Mouse (Mus musculus): ENCODE results near the gene 1700014D04Rik. TPM values are rescaled to one million over a fixed set of nuclear protein-coding genes. Genes with fewer than 3 reads are reported as not detected.
"Not testable (repeated sequence)": the region's sequence is repeated elsewhere in the genome, so short reads cannot be mapped to it uniquely, and the experiment has no call there.

1700014D04Rik gene
- polyA plus RNA-seq, 1 experiment: 0.28 TPM

DNA sequence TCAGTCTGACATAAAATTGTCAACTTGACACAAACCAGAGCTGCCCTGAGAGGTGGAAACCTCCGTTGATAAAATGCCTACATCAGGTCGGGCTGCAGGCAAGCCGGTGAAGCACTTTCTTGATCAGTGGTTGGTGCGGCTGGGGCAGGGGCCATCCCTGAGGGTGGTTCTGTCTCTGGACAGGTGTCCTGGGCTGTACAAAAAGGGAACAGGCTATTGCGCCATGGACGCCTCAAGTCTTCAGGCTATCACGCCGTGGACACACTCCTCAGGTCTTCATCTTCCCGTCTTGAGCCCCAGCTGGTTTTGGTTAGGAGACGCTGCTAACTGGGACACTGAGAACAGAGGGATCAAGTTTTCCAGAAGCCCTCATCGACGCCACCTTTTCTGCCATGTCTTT, 3.8 kb upstream of the 1700014D04Rik start:
- Histone ChIP-seq H3K27ac (ENCODE audit: insufficient read depth, low read length) (no peak overlapping the region), H3K4me3 (replicated peaks; ENCODE audit: insufficient read depth, low read depth, low read length) (no peak overlapping the region), H3K4me1 (ENCODE audit: control insufficient read depth, insufficient read depth, low read length) (peaks cover 8% of the 10 kb centered on the region), H3K27me3 (ENCODE audit: control insufficient read depth, insufficient read depth, low read length) (no peaks in the 10 kb centered on the region)
- TF ChIP-seq CTCF (IDR thresholded peaks at IDR 0.05; ENCODE audit: borderline replicate concordance, insufficient read depth, low read depth, low read length) (no peak), POLR2A (IDR thresholded peaks at IDR 0.05; ENCODE audit: borderline replicate concordance, insufficient read depth, low read length) (no peak)
- no peak for DNase-seq
- 90% methylated on average over 12 of the region's 12 CpGs for WGBS

DNA sequence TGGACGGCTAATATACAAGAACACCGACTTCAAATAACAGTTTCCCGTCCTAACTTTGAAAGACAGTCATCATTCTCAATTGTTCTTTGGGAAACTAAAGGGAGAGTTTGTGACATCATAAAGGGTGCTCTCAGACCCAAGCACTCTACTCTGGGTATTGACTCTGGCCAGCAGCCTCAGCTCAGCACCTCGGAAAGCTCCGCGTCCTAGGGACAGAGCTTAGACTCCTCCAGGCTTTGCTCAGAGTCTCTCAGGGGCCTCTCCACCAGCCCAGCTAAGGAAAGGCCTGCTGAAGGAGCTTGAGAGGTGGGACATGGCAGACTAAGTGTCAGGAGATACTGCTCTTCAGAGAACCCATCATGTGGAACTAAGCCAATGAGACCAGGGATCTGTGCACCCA, 388 bp downstream of the 1700014D04Rik start:
- Histone ChIP-seq H3K4me3 (replicated peaks; ENCODE audit: insufficient read depth, low read depth, low read length) (no peak overlapping the region), H3K27me3 (ENCODE audit: control insufficient read depth, insufficient read depth, low read length) (no peaks in the 10 kb centered on the region), H3K4me1 (ENCODE audit: control insufficient read depth, insufficient read depth, low read length) (peaks cover 8% of the 10 kb centered on the region), H3K27ac (ENCODE audit: insufficient read depth, low read length) (no peak overlapping the region)
- TF ChIP-seq CTCF (IDR thresholded peaks at IDR 0.05; ENCODE audit: borderline replicate concordance, insufficient read depth, low read depth, low read length) (no peak), POLR2A (IDR thresholded peaks at IDR 0.05; ENCODE audit: borderline replicate concordance, insufficient read depth, low read length) (no peak)
- whole genome bisulfite sequencing: 83% methylated on average over 6 of the region's 6 CpGs
- no peak for DNase-seq

DNA sequence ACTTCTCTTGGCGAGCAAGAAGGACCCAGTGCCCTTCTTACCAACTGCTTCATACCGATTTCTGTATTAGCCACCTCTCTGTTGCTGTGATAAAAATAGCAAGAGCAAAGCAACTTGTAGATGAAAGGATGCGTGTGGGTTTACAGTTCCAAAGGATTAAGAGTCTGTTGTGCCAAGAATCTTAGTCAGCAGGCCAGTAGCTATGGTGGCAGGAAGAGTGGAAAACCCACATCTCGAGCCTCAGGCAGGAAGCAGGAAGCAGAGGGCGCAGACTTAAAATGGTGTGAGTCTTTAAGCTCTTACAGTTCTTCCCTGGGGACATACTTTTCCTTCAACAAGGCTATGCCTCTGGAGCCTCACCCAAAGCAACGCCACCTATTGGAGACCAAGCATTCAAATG, 1.1 kb downstream of the 1700014D04Rik start:
- Histone ChIP-seq H3K27me3 (ENCODE audit: control insufficient read depth, insufficient read depth, low read length) (no peaks in the 10 kb centered on the region), H3K4me3 (replicated peaks; ENCODE audit: insufficient read depth, low read depth, low read length) (no peak overlapping the region), H3K27ac (ENCODE audit: insufficient read depth, low read length) (no peak overlapping the region), H3K4me1 (ENCODE audit: control insufficient read depth, insufficient read depth, low read length) (peaks cover 8% of the 10 kb centered on the region)
- DNase-seq: no peak
- TF ChIP-seq CTCF (IDR thresholded peaks at IDR 0.05; ENCODE audit: borderline replicate concordance, insufficient read depth, low read depth, low read length): no peak
- no peak for TF ChIP-seq POLR2A (IDR thresholded peaks at IDR 0.05; ENCODE audit: borderline replicate concordance, insufficient read depth, low read length)
- WGBS: 78% methylated on average over 6 of the region's 6 CpGs

DNA sequence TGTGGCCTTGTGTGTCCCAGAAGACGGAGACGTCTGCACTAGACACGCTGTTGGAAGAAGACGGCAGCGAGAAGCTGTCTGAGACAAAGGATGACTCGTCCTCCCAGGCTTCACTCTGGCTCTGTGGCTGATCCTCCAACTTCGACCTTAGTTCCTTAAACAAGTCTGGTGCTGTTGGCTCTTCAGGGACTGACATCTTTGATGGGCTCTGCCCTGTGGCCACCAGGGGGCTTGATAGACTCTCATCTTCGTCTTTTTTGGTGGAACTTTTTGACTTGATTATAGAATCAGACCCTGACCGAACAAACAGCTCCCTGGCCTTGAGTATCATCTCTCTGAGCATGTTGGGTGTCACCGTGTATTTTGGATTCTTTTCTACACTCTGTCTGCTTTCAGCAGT, 4.9 kb downstream of the 1700014D04Rik start:
- Histone ChIP-seq H3K27me3 (ENCODE audit: control insufficient read depth, insufficient read depth, low read length) (no peaks in the 10 kb centered on the region), H3K4me1 (ENCODE audit: control insufficient read depth, insufficient read depth, low read length) (peaks cover 3% of the 10 kb centered on the region), H3K4me3 (replicated peaks; ENCODE audit: insufficient read depth, low read depth, low read length) (no peak overlapping the region), H3K27ac (ENCODE audit: insufficient read depth, low read length) (no peak overlapping the region)
- TF ChIP-seq POLR2A (IDR thresholded peaks at IDR 0.05; ENCODE audit: borderline replicate concordance, insufficient read depth, low read length) (no peak), CTCF (IDR thresholded peaks at IDR 0.05; ENCODE audit: borderline replicate concordance, insufficient read depth, low read depth, low read length) (no peak)
- no peak for DNase-seq
- 73% methylated on average over 10 of the region's 10 CpGs for WGBS

DNA sequence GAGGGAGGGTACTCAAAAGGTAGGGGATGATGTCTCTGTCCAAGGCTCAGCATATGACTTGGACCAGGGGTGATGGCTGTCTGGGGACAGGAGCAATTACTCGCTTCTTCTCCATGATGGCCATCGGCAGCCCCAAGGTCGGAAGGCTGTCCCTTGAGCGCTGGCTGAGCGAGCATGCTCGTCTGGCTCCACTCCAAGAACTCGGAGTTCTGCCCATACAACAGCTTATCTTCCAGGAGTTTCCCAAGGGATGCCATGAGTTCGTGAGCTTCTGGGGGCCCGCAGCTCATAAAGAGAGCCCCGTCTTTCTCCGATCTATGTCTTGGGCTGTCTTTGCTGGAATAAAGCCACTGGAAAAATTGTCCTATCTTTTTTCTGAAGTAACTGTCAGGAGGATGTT, 5.5 kb downstream of the 1700014D04Rik start:
- Histone ChIP-seq H3K4me3 (replicated peaks; ENCODE audit: insufficient read depth, low read depth, low read length) (no peak overlapping the region), H3K27me3 (ENCODE audit: control insufficient read depth, insufficient read depth, low read length) (no peaks in the 10 kb centered on the region), H3K27ac (ENCODE audit: insufficient read depth, low read length) (no peak overlapping the region), H3K4me1 (ENCODE audit: control insufficient read depth, insufficient read depth, low read length) (no peaks in the 10 kb centered on the region; the same call in 1 of the 2 replicates)
- TF ChIP-seq POLR2A (IDR thresholded peaks at IDR 0.05; ENCODE audit: borderline replicate concordance, insufficient read depth, low read length): no peak
- TF ChIP-seq CTCF (IDR thresholded peaks at IDR 0.05; ENCODE audit: borderline replicate concordance, insufficient read depth, low read depth, low read length): no peak
- WGBS: 18% methylated on average over 11 of the region's 11 CpGs
- no peak for DNase-seq

DNA sequence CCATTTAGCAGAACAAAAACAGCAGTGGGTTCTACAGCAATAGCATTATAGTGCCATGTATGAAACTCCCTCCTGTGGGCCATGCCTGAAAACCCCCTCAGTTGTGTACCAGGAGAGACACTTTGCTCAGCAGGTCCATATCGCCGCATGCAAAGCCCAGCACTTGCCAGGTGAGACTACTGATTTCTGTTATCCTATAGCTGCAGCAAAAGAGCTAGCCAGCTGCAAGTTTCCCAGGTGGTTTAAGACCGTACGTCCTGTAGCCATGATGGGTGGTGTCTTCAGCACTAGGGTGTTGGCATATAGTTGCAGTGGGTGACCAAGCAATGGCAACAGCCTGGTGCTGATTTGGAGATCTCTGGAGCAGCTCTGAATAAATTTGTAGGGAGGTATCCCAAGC, 7.2 kb downstream of the 1700014D04Rik start:
- Histone ChIP-seq H3K4me3 (replicated peaks; ENCODE audit: insufficient read depth, low read depth, low read length) (no peak overlapping the region), H3K27me3 (ENCODE audit: control insufficient read depth, insufficient read depth, low read length) (no peaks in the 10 kb centered on the region), H3K27ac (ENCODE audit: insufficient read depth, low read length) (no peak overlapping the region), H3K4me1 (ENCODE audit: control insufficient read depth, insufficient read depth, low read length) (no peaks in the 10 kb centered on the region; the same call in 1 of the 2 replicates)
- TF ChIP-seq POLR2A (IDR thresholded peaks at IDR 0.05; ENCODE audit: borderline replicate concordance, insufficient read depth, low read length) (no peak), CTCF (IDR thresholded peaks at IDR 0.05; ENCODE audit: borderline replicate concordance, insufficient read depth, low read depth, low read length) (no peak)
- WGBS: 93% methylated on average over 4 of the region's 4 CpGs
- no peak for DNase-seq

DNA sequence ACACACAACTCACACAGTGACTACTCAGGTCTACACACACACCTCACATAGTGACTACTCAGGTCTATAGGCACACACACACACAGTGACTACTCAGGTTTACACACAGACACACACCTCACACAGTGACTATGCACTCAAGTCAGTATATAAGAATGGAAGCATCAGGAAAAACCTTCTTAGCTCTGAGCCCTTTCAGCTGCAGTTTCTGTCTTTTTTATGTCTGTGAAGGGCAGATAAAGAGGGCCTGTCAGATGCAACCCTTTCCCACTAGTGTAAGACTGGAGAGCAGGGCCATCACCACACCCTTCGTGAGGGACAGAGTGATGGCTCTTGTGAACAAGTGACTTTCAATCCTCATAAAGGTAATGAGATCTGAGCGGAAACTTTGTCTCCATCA, 8.1 kb downstream of the 1700014D04Rik start:
- 85% methylated on average over 2 of the region's 2 CpGs for WGBS
- no peaks in the 10 kb centered on the region; the same call in 1 of the 2 replicates for H3K4me1 ChIP-seq (ENCODE audit: control insufficient read depth, insufficient read depth, low read length)
- DNase-seq: no peak
- no peak overlapping the region for H3K27ac ChIP-seq (ENCODE audit: insufficient read depth, low read length)
- no peak overlapping the region for H3K4me3 ChIP-seq (replicated peaks; ENCODE audit: insufficient read depth, low read depth, low read length)
- H3K27me3 ChIP-seq (ENCODE audit: control insufficient read depth, insufficient read depth, low read length): no peaks in the 10 kb centered on the region
- TF ChIP-seq POLR2A (IDR thresholded peaks at IDR 0.05; ENCODE audit: borderline replicate concordance, insufficient read depth, low read length) (no peak), CTCF (IDR thresholded peaks at IDR 0.05; ENCODE audit: borderline replicate concordance, insufficient read depth, low read depth, low read length) (no peak)

DNA sequence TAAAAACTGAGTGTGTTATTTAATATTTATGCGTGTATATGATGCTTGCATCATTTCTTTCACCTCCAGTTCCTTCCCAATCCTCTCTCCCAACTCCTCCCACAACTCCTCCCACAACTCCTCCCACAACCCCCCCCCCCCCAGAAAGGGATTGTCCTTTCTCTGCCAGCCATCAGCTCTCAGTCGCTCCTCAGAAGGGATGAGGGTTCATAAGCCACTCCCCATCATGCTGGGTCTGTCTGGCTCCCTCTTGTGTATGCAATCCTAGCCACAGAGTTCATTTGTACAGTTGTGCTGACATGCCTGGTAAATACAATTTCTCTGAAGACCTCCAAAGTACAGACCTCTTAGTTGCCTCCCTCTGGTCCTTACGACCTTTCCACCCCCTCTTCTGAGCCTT, 11.4 kb downstream of the 1700014D04Rik start:
- no peak for DNase-seq
- Histone ChIP-seq H3K4me1 (ENCODE audit: control insufficient read depth, insufficient read depth, low read length) (no peaks in the 10 kb centered on the region; the same call in 1 of the 2 replicates), H3K27ac (ENCODE audit: insufficient read depth, low read length) (no peak overlapping the region), H3K4me3 (replicated peaks; ENCODE audit: insufficient read depth, low read depth, low read length) (no peak overlapping the region), H3K27me3 (ENCODE audit: control insufficient read depth, insufficient read depth, low read length) (no peaks in the 10 kb centered on the region)
- TF ChIP-seq POLR2A (IDR thresholded peaks at IDR 0.05; ENCODE audit: borderline replicate concordance, insufficient read depth, low read length) (no peak), CTCF (IDR thresholded peaks at IDR 0.05; ENCODE audit: borderline replicate concordance, insufficient read depth, low read depth, low read length) (no peak)
- 37% methylated on average over 3 of the region's 3 CpGs for WGBS

DNA sequence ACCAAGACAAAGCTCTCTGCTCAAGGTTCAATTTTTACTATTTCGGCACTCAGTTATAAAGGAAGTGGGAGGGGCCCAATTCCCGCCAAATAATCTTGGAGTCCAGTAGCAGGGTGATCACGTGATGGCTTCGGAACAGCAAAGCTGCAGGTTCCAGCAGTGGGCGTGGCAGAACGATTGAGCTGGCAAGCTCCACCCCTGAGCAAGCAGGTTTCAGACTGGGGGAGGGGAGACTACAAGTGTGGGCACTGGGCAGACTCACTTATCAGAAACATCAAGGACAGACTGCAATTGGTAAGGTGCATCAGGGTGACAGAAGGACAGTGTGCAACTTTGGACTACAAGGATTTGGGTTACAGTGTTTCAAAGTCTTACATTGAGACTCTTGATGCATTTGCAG, 12.2 kb downstream of the 1700014D04Rik start:
- H3K27me3 ChIP-seq (ENCODE audit: control insufficient read depth, insufficient read depth, low read length); H3K27ac ChIP-seq (ENCODE audit: insufficient read depth, low read length); H3K4me1 ChIP-seq (ENCODE audit: control insufficient read depth, insufficient read depth, low read length); H3K4me3 ChIP-seq (replicated peaks; ENCODE audit: insufficient read depth, low read depth, low read length); DNase-seq: not testable (repeated sequence)
- WGBS: 45% methylated on average over 6 of the region's 6 CpGs

All from cerebellum, adult 2 months (tissue).